Mouse (Mus musculus) ES-Bruce4 (cell line): ENCODE data around the gene Txlnb.

Experiments
- CTCF ChIP-seq: IDR thresholded peaks from one replicate; pipeline ENCODE4 v1.8.1; 2011; ENCODE audit warnings: low read depth, low read length
- EP300 ChIP-seq: IDR thresholded peaks from 2 replicates; pipeline ENCODE4 v1.6.1; 2011; ENCODE audit warnings: low read depth, low read length; ENCODE audit not compliant: insufficient read depth

GRCm38 (mm10) chr10:17842030-17842429 lies 46.0 kb downstream of the Txlnb start:
- TF ChIP-seq CTCF (no peak), EP300 (no peak)
